Mouse (Mus musculus) brain, embryonic 18.5 days (tissue): Measurements from ENCODE around the gene Fhad1.
"Not testable (repeated sequence)": the region's sequence is repeated elsewhere in the genome, so short reads cannot be mapped to it uniquely, and the experiment has no call there.

Experiments
- DNase-seq: peaks from one replicate; pipeline ENCODE4 v3.0.0-alpha.2; 2012; ENCODE audit warnings: low read depth, low spot score

Fhad1 gene

DNA sequence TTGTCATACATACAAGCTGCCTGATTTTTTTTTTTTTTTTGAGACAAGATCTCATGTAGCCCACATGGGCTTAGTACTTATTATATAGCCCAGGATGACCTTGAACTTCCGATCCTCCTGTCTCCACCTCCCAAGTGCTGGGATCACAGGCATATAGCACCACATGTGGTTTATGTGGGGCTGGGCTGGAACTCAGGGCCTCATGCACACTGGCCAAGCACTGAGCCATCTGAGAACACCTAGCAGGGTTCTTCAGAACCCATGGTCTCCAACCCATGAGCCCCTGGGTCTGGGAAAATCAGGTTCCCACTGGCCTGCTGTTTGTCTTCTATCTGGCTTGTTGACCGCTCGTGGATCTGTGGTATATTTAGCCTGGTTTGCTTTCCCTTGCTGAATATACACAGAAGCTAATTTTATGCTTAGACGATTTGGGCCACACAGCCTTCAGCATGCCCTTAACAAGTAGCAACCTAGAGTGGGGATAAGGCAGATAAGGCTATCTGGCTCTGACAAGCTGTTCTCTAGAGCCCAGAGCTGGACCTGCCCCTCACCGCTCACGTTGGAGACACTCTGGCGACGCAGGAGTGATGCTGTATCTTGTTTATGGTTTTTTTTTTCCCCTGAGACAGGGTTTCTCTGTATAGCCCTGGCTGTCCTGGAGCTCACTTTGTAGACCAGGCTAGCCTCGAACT lies 24.9 kb upstream of the Fhad1 start:
- no peak for DNase-seq

DNA sequence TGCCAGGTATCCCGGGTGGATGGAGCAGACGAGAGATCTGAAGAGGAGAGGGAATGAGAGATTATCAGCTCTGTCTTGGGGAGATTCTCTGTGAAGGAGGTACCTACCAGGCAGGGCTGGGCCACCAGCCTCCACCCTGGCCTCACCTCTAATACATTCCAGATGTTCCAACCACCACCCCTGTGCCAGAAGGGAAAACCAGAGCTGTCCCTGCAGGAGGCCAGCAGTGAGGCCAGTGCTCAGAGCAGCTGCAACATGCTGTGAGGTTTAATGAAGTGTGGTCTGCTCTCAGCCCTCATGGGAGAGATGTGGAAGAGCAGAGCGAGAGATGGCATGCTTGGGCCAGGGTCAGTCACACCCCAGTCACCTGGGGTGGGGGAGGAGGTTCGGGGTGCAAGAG lies 23.0 kb upstream of the Fhad1 start:
- no peak for DNase-seq

DNA sequence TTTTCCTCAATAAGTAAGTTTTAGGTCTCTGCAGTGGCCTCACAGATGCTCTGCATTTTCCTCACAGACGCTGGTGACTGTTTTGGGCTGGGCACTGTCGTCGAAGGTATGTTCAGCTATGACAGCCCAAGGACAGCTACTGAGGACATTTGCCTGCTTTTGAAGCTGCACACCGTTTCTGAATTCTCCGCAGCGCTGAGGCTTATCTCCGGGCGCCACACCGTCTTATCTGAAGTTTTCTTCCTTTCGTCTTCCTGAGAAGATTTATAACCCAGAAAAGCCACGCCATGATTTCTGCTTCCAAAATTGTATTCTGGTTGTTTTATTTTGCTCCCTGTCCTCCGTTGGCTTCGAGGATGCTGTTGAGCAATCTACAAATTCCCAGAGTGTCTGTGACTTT lies 13.7 kb upstream of the Fhad1 start:
- DNase-seq = no peak

DNA sequence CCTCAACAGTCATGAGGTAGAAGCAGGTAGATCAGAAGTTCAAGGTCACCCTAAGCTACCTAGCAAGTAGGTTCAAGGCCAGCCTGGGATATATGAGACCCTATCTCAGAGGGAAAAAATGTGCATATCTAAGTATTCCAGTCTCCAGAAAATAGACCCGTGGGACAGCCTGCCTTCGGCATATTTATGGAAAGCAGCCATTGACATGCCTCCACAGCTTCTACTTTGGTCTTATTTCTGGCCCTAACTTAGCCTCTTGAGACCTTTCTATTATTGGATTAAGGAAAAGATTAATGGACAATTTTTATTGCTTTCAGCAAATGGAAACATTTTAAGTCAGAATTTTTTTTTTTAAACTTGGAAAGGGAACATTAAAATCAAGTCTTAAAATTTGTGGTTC lies 12.1 kb upstream of the Fhad1 start:
- no peak for DNase-seq

DNA sequence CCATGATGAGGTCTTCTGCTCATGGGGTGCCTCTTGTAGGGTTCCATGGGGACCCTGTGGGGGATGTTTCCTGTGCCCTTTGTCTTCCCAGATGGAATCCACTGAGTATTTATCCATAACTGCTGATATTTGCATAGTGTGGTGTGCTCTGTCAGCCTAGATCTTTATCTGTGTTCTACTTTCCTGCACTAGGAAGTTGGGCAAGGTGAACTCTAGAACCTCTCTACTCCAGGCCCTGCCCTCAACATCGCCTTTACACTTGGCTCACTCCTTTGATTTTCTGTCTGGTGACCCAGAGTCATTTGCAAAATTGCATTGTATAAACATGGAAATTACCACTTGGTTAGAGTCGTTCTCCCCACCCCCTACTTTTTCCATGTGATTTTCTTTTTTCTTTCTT lies 9.7 kb upstream of the Fhad1 start:
- DNase-seq = no peak

DNA sequence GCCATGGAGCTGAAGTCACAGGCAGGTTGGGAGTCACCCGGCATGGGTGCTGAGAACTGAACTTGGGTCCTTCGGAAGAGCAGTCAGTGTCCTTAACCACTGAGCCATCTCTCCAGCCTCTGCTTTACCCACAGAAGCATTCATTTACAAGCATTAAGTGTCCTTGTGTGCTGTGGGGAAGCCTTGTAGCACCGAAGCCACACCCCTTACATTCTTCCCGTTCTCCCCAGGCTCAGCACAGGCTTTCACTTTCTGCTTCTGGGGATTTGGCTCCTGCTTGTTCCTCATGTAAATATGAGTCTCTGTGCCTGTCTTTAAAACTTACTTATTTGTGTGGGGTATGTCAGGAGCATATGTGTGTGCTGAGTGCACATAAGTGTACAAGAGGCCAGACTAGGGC lies 8.3 kb upstream of the Fhad1 start:
- no peak for DNase-seq

DNA sequence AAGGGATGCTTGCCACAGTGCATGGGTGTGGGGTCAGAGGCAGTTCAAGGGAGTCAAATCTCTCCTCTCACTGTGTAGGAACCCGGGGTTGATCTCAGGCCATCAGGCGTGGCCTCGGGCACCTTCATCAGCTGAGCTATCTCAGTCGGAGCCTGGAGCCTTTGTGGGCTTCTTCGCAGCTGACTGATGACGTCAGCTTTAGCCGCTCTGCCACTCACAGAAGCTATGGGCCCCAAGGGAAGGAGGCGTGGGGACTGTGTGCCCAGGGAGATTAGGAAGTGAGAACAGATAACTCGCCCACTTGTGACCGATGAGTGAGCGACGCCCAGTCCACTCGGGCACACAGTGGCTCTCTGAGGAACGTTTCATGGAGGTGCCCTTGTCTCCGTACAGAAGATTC lies 2.8 kb upstream of the Fhad1 start:
- no peak for DNase-seq

DNA sequence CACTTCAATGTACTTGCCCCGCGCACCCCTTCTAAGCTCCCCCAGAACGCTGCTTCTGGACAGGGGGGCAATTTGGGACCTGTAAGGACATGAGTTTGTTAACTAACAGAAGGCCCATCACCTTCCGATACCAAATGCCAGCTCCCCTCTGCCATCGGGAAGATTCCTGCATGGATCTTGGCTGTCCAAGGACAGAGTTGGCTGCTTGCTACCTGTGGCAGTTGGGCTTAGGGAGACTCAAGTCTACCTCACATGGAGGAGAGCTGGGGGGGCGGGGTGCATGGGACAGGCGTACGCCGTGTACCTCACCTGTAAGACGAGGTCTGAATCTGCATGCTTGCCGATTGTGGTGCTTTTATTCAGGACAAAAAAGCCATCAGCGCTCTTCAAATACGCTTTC lies 3.6 kb downstream of the Fhad1 start:
- DNase-seq = no peak

DNA sequence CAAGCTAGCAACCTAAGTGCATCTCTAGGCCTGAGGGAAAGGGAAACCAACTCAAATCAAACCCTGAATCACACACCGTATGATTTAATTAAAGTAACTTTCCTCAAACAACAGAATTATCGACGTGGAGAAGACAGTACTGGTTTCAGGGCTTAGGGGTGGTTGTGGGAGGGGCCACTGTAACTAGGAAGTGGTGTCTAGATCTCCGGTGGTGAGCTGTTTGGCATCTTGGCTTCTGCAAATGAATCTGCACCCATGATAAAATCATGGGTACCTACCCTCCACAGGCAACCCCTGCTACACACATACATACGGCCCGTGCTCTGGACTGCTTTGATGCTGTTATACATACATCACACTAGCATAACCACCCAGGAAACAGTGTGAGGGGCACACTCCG lies 4.4 kb downstream of the Fhad1 start:
- no peak for DNase-seq

DNA sequence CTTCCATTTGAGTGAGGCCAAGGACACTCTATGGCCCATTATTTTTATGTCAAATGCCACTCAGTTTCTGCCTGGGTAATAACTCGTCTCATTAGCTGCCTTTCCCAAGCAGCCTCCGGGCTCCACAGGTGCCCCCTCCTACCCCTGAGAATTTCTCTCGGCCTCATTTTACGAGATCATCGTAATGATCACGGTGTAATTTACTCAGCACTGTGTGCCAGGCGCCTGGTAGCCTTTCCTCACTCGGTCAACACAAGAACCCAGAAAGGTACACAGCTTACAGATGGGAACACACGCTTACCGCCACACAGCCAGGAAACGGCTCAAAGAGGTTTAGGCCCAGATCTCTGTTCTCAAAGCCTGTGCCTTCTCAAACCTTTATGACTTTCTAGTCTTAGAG lies 6.7 kb downstream of the Fhad1 start:
- DNase-seq = no peak

DNA sequence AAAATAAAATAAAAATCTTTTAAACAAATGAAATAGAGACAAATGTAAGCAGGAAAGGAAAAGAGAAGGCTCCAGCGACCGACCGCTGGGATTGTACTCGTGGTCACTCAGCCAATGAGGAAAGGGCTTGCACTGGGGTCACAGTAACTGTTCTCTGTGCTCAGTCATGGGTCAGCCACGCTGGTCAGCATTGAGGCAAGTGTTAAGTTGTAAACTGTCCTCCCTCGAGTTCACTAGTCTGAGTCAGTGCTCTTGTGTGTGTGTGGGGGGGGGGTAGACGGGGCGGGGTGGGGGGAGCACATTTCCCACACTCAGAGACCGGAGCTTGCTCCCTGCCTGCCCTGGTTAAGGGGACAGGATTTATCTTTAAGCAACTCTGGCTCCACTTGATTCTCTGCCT lies 14.3 kb downstream of the Fhad1 start:
- no peak for DNase-seq

DNA sequence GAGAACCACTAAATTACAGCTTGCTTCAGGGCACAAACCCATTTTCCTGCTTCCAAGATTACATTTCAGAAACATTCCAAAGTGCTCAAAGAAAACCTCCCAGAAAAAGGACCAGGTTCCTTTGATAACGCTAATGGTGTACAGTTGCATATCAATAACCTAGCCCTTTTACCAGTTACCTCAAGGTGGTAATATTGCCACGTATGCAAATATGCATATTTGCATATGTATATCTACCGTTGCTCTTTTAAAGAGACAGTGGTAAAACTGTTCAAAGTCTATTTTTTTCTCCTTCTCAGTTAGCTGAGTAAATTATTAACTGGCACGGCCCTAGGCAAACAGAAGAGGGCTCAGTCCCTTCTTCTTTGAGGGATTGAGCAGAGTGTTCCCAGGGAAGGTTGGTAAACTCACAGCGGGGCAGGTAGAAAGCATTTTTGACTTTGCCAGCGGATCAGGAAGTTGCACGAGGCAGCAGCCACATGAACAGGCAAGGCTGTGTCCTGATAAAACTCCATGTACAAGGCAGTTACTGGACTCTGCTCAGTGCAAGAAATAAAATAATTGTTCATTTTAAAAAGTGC lies 15.3 kb downstream of the Fhad1 start:
- DNase-seq = no peak

DNA sequence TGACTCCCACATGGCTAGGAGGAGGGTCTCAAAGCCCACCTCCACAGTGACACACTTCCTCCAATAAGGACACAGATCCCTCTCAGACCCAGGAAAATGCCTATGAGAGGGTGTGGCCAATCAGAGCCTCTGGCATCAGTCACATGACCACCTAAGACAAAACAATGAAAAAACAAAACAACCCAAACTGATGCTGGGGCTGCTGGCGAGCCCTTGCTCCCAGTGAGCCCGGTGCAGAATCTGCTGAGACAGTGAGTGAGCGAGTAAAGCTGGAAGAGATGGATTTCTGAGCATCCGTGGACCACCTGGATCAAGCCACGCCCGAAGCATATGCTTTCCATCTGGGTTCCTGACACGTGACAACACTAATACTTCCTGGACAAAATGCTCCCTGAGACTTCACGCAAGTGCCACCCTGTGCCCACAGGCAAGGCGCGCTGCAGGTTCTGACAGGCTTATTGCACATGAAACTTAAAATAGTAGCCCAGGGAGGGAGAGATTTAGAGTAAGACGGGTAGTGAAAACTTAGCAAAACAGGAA lies 16.5 kb downstream of the Fhad1 start:
- DNase-seq = no peak

DNA sequence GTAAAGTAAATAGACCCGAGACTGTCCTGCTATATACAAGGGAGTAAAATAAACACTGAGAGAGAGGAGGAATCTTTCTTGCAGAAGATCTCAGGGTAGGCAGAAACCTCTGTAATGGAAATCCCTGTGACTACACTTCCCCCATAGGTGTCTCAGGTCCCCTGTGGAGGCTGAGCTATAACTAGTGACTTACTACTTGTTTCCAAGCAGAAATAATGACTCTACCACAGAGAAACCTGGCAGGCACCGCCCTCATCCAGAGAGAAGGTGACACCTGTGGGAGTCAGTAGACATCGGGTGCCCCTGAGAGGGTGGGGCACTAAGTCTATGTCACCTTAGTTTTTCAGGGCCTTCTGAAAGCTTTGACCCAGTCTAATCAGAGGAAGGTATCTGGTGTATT lies 18.0 kb downstream of the Fhad1 start:
- DNase-seq = no peak

DNA sequence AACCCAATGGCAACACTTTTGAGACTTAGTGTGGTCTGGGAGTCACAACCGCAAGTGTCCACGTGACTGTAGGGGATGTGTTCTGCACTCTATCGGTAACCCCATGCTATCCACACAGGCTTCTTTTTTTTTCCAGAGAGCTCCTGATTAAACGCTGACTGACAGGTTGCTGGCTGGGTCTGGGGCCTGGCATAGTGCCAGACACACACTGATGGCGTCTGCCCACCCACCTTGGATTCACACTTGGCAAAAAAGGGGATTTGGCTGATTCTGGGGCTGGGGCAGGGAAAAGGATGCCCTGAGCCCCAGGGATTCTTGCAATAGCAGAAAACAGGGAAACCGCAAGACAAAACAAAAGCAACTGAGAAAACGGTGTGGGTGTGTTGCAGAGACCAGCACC lies 18.8 kb downstream of the Fhad1 start:
- no peak for DNase-seq

DNA sequence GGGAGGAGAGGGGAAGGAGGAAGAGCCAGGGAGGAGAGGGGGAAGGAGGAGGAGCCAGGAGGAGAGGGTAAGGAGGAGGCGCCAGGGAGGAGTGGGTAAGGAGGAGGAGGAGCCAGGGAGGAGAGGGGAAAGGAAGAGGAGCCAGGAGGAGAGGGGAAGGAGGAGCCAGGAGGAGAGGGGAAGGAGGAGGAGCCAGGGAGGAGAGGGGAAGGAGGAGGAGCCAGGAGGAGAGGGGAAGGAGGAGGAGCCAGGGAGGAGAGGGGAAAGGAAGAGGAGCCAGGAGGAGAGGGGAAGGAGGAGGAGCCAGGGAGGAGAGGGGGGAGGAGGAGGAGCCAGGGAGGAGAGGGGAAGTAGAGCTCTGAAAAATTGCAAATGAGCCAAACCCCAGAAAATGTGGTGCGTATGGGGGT lies 20.8 kb downstream of the Fhad1 start:
- DNase-seq = not testable (repeated sequence)

DNA sequence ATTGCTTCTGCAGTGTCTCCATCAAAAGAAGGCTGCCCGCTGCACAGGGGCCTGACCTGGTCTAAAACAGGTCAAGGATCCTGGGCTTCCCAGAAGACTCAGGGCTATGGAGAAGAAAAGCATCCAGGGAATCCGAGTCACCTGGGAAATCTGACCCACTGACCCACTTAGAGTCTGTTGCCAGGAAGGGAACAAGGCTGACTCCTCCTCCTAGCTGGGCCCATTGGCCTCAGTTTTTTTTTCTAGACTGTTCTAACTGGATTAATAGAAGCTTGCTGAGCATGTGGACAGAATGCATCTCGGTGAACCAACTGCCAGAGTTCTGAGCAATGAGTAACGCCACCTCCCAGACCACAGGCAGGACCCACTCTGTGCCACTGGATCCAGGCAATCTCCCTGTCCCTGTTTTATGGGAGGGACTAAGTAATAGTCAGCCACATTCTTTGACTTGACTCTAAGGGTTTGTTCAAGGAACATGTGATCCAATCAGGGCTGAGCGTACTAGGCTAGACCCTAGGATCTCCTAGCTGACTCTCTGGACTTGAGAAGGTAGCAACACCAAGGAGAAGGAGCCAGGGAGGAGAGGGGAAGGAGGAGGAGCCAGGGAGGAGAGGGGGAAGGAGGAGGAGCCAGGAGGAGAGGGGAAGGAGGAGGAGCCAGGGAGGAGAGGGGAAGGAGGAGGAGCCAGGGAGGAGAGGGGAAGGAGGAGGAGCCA lies 21.4 kb downstream of the Fhad1 start:
- no peak for DNase-seq

DNA sequence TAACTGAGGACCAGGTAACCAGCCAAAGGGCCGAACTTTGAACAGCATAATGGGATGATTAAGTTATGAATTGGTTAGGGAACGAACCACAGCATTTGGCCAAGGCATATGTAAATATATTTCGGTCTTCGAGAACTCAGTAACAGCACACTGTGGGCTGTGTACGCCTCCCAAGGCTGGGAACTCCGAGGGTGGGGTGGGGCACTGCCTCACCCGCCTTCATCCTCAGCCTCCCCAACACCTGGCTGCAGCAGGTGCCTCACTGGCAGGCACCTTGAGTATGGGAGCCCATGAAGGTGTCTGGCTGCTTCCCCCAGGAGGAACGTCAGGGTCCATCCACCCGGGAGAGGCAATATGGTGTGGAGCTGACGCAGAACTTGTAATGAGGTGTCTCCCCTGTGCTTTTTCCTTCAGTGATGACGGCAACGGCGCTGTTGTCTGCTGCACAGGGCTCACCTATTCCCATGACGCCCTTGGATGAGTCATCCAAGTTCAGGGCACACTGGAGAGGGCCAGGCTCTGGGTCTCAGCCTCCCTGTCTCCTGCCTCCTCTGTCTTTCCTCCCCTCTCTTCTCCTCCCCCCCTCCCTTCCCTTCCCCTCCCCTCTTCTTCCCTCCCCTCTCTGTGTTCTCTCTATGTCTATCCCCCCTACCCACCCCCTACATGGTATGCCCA lies 22.2 kb downstream of the Fhad1 start:
- DNase-seq = no peak

DNA sequence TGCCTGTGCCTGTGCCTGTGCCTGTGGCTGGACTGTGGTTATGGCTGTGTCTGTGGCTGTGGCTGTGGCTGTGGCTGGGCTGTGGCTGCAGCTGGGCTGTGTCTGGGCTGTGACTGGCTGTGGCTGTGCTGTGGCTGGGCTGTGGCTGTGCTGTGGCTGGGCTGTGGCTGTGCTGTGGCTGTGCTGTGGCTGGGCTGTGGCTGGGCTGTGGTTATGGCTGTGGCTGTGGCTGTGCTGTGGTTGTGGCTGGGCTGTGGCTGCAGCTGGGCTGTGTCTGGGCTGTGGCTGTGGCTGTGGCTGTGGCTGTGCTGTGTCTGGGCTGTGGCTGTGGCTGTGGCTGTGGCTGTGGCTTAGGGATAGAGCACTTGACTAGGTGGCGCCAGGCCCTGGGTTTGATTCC lies 26.7 kb downstream of the Fhad1 start:
- DNase-seq = no peak

DNA sequence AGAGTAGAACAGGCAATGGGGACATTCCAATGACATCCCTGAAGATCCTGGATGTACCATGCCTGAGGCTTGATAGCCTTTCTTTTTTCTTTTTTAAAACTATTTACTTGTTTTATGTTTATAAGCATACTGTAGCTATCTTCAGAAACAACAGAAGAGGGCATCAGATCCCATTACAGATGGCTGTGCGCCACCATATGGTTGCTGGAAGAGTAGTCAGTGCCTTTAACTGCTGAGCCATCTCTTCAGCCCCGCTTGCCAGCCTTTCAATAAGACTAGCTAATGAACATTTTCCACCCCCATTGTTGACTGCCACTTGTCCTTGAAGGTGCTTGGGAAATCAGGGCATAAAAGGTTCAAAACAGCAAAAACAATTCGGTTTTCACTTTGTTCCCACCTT lies 31.2 kb downstream of the Fhad1 start:
- no peak for DNase-seq

DNA sequence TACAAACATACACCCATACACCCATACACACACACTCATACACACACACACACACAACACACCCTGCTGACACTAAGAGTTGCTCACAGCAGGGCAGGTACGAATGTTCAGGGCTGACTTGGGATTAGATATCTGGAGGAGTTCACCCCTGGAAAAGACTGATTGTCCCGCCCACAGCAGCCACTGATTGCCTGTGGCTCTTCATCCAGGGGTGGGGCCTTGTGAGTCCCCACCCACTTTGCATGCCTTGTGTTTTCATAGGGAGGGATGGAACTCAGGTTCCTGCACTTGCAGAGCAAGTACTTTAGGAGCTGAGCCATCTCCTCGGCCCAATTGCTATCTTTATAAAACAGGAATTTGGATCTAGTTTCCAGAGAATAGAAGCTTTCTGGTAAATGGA lies 33.4 kb downstream of the Fhad1 start:
- no peak for DNase-seq

DNA sequence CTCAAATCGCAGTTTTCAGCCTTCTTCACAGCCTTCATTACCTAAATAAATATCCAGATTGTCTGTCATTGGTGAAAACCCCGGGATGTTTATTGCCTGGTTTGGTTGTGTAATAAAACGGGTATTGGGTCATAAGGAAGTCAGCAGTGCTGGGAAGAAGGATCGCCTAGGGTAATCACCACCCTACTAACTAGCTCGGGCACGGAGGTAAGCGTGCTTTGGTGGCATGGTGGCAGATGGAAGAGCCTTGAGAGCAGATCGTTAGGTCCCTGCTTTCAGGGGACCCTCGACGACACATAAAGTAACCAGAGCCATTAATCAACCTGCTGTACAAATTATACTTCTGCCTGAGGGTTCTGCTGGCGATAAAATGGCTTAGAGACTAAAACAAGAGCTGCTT lies 36.3 kb downstream of the Fhad1 start:
- no peak for DNase-seq

DNA sequence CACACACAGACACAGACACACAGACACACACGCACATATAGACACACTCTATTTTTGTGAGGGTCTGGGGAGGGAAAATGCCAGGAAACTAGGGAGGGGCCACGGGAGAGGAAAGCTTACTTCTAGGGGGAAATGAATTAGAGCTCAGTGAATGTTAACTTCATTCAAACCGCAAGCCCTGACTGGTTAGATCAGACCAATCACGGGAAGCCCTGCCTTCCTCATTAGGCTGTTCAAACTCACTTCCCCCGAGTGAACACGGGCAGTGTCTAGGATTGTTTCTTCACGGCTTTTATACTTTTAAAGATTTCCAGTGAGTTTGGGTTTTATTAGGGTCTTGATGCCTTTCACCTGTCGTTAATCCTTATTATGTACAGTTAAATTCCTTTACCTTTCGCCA lies 37.5 kb downstream of the Fhad1 start:
- no peak for DNase-seq
